Mouse (Mus musculus) right cerebral cortex, postnatal 4 days (tissue): Measurements from ENCODE around the gene 9130019O22Rik.
"Not testable (repeated sequence)": the region's sequence is repeated elsewhere in the genome, so short reads cannot be mapped to it uniquely, and the experiment has no call there.

Experiments used
- DNase-seq: peaks from one replicate; pipeline ENCODE4 v3.0.0-alpha.2; 2022

Gene 9130019O22Rik

DNA sequence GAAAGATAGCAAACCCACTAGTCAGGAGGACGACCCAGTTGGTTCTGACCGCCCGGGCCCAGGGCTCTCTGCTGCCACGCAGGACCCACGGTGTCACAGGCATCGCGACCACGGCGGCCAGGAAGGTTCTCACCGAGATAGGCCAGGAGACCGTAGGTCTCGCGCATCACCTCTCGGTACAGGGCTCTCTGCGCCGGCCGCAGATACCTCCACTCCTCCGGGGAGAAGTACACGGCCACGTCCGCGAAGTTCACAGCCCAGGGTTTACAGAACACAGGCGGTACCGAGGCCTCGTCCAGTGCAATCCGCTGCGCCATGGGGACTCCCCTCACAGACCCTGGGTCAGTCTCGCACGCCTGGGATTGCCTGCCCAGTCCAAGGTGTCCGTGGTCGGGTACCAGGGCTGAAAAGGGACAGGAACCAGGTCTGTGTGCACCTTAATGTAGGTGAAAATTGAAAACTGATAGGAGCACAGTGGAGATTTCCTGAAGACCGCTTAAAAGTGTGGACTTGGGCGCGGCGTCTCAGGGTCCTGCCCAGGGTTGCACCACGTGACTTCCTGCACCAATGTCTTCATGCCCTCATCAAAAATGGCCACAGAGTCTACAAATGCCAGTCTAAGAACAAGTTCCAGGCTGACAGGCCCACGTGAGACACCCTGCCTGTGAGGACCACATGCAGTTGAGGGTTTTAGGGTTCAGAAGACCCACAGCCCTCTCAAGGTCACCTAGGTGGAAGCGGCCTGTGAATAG is at the start of gene 9130019O22Rik:
Gene 9130019O22Rik (minus strand): TSS at position 526 of the 752 bp plus-strand sequence.
- peak; percentile 85 for DNase-seq

DNA sequence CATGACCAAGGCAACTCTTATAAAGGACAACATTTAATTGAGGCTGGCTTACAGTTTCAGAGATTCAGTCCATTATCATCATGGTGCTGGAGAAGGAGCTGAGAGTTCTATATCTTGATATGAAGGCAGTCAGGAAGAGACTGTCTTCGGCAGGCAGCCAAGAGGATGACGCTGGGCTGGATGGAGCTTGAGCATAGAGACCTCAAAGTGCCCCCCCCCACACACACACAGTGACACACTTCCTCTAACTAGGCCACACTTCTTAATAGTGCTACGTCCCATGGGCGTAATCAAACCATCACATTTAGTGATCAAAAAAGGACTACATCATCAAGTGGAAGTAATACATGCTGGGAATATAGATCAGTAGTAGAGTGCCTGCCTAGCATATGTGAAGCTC is 48.2 kb upstream of the 9130019O22Rik start:
- DNase-seq = no peak

DNA sequence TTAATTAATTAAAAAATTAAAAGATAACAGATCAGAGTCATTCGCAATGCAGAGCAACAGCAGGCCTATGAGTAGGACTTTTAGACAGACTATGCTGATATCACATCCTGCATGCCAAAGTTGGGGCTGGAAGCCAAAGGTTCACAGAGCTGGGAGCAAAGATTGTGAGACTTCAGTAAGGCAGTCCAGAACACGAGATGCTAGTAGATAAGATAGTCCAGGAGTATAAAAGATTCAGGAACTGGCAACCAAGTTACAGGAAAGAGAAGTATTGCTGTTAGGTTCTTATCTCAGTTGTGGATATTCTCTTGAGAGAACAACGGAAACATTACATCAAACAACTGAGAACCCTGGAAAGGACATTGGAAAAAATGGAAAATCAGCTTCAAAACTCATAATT is 39.4 kb upstream of the 9130019O22Rik start:
- DNase-seq = no peak

DNA sequence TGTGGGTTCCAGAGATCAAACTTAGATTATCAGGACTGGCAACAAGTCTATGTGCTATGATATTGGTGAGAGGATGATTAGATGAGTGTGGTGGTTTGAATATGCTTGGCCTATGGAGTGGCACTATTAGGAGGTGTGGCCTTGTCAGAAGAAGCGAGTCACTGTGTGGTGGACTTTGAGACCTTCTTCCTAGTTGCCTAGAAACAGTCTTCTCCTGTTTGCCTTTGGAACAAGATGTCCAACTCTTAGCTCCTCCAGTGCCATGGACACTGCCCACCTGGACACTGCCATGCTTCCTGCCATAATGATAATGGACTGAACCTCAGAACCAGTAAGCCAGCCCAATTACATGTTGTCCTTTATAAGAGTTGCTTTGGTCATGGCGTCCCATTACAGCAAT is 38.9 kb upstream of the 9130019O22Rik start:
- no peak for DNase-seq

DNA sequence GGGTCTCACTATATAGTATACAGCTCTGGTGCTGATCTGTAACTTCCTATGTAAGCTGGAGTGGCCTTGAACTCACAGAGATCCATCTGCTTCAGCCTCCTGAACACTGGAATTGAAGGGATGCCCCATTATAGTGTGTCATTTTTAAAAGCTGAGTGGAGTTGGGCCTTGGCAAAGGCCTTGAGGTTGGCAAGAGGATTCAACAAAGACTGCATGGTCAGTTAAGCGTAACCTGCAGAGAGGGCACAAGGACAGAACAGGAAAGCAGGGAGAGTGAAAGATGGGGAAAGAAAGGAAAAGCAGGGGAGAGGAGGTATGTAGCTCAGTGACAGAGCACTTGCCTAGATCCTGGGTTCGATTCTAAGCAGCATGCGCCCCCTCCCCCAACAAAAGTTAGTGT is 38.3 kb upstream of the 9130019O22Rik start:
- DNase-seq = no peak

DNA sequence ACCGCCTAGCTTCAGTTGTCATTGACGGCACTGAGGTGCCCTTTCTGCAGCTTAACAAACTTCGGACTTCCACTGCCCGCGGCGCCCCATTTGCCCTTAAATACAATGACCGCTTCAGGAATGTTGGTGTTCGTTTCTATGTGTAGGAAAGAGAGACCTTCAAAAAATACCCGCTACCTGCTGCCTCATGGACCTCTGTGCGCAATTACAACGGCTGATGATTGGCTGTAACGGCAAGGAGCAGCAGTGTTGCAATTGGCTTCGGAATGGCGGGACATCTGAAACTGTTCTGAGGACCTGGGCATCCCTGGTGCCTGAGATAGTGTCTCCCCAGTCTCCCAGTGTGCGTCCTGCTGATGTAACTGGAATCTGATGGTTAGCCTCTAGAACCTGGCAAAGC is 35.3 kb upstream of the 9130019O22Rik start:
- DNase-seq = peak; percentile 33

DNA sequence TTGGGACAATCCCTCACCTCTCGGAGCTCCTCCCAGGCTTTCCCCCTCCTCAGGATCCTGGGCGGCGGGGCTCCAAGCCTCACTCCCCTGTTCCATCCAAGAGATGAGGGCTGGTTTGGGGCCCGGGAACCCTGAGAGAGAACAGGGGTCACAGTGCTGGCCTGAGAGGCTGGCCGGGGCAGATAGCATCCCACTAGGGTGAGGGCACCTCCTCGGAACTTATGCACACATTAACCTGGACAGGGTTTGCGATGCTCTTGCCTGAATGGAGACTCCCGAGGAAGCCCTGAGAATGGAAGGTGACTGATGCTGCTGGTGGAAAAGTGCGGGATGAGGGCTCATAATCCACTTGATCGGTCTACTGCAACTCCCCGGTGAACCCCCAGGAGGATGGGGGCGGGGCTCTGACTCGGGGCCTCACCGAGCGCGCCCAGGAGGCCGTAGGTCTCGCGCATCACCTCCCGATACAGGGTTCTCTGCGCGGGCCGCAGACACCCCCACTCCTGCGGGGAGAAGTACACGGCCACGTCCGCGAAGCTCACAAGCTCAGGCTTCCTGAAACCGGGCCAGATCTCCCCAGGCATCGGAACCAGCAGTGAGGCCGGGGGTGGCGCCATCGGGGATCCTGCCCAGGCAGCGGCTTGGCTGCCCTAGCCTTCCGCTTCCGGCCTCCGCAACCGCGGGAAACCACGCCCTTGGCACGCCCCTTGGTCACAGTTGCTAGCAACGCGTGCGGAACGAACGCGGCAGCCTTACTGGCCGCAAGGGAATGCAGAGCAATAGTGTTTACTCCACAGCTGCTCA is 34.6 kb upstream of the 9130019O22Rik start, which contains the start of gene Zfp688:
Gene Zfp688 (minus strand): TSS at position 681 of the 804 bp plus-strand sequence.
- DNase-seq = peak; percentile 92

DNA sequence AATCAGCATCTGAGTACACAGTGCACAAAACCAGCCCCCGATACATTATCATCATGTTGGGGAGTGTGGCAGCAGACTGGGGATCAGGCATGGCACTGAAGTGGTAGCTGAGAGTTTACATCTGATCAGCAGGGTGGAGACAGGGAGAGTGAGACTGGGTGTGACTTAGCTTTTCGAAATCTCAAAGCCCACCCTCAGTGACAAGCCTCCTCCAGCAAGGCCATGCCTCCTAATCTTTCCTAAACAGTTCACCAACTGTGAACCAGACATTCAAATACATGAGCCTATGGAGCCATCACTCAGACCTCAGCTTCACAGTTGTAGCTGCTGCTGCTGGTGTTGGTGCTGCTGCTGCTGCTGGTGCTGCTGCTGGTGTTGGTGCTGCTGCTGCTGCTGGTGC is 24.5 kb upstream of the 9130019O22Rik start:
- DNase-seq = no peak

DNA sequence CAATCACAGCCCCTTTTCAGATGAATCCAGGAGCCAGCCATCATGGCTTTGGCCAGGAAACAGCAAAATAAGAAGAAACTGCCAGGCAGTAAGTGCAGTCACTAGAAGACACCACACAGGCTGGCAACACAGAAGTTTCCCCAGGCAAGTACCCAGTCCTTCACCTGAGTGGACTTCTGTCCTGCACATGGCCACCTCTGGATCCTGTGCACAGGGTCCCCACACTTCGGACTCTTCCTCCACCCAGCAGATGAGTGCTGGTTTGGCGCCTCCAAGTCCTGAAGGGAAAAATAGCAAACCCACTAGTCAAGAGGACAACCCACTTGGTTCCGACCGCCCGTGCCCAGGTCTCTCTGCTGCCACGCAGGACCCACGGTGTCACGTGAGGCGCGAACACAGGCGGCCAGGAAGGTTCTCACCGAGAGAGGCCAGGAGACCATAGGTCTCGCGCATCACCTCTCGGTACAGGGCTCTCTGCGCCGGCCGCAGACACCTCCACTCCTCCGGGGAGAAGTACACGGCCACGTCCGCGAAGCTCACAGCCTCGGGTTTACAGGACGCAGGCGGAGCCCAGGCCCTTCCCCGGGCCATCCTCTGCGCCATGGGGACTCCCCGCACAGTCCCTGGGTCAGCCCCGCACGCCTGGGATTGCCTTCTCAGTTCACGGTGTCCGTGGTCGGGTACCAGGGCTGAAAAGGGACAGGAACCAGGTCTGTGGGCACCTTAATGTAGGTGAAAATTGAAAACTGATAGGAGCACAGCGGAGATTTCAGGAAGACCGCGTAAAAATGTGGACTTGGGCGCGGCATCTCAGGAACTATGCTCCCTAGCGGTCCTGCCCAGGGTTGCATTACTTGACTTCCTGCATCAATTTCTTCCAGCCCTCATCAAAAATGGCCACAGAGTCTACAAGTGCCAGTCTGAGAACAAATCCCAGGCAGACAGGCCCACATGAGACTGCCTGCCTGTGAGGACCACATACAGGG is 19.3 kb upstream of the 9130019O22Rik start, which contains the start of gene Zfp764:
Gene Zfp764 (minus strand): TSS at position 821 of the 986 bp plus-strand sequence.
- peak; percentile 82 for DNase-seq

DNA sequence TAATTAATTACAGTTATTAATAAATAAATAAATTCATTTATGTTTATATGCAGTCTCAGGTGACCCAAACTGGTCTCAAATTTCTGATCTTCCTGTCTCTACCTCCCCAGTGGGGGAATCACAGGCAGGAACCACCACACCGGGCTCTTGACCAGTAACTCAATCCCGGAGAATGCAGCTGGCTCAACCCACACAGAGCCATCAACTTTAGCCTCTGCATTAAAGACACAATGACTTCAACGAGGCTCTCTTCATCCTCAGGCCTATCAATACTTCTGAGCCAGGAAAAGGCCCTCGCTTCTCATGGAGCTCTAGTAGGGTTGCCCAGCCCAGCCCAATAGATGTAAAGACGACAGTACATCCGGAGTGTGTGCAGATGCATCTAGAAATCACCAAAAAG is 17.1 kb upstream of the 9130019O22Rik start:
- DNase-seq = not testable (repeated sequence)

DNA sequence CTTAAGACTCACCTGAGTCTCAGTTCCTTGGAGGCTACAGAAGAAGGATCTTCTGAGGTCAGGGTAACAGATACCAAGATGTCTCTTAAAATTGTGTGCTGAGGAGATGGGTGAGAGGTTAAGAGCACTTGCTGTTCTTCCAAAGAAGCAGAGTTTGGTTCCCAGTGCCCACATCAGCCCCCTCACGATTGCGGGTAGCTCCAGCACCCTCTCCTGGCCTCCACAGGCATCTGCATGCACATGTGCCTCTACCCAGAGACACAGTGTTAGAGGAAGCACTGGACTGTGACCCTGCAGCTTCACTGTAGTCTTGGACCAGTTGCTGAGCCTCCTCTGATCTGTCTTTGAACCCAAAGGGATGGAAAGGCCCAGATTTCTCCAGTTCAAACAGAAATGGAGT is 16.0 kb upstream of the 9130019O22Rik start:
- no peak for DNase-seq

DNA sequence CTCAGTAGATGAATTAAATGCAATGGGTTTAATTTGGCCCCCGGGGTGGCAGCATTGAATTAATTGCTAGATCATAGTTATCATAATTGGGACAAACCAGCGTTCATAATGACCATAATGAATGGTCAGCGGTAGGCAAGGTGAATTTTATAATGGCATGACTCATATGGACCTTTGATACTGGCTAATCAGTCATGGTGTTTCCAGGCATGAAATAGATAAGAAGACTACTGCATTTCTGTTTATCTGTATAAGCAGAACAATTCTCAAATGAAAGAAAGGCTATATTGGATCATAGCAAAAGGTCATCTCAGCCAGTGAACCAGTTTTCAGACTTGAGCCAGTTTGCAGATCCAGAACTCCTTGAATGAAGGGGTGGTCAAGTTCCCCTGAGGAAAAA is 13.4 kb upstream of the 9130019O22Rik start:
- DNase-seq = no peak

DNA sequence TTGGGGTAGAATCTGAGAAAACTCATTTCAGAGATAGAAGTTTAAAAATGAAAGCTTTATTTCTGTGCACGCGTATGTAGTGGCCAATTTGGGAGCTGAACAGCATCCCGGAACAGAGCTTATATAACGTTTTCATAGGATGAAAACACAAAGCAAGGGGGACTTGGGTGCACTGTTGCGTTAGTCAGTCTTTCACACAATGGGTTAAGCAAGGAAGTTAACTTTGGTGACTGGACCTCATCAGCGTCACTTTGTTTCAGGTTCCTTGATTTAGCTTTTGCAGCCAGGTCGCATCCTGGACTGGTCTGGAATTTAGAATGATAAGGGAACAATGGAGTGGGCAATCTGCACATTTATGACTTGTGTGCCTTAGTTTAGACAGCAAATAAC is 7.0 kb upstream of the 9130019O22Rik start:
- no peak for DNase-seq

DNA sequence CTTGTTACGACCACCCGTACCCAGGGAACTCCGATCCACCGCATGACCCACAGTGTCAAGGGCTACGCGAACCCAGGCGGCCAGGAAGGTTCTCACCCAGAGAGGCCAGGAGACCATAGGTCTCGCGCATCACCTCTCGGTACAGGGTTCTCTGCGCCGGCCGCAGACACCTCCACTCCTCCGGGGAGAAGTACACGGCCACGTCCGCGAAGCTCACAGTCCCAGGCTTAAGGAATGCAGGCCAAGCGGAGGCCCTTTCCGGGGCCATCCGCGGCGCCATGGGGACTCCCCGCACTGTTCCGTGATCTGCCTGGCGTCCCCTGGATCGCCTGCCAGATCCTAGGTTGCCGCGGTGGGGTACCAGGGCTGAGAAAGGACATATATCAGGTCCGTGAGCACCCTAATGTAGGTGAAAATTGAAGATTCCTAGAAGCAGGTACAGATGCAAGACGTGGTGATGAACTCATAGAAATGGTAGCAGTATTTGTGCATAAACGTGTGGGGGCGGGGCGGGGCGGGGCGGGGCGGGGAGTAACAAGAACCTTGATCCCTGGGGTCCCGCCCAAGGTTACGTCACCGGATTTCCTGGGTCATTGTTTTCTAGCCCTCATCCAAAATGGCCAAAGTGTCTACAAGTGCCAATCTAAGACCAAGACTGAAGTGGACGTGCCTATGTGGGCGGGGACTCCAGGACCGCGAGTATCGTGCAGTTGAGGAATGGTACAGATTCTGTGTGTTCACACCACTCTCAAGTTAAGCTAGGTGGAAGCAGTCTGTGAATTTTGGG is 6.4 kb upstream of the 9130019O22Rik start, which contains the start of gene E430018J23Rik:
Gene E430018J23Rik (minus strand): TSS at position 473 of the 787 bp plus-strand sequence.
- DNase-seq = peak; percentile 92

DNA sequence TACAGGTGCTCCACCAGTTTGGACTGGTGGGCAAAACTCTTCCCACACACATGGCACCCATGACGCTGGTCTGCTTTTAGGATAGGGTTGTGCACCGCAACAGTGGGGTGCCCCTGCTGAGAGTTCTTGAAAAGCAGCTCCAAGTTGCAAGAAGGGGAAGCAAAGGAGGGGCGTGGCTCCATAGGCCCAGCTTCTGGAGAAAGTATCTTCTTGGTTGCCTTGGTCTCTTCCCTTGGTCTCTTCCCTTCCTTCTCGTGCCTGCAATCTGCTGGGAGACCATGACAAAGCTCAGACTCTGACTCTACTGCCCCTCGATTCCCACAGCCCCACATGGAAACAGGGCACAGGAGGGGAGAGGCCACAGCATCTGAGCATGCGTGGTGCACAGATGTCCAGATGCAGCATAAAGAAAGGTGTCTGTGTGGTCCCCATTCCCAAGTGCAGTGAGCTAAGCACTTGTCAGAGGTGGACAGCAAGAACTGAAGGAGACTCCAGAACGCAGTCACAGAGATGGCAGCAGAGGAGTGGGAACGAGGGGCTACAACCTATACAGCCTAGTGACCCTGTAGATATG is 5.4 kb upstream of the 9130019O22Rik start:
- no peak for DNase-seq

DNA sequence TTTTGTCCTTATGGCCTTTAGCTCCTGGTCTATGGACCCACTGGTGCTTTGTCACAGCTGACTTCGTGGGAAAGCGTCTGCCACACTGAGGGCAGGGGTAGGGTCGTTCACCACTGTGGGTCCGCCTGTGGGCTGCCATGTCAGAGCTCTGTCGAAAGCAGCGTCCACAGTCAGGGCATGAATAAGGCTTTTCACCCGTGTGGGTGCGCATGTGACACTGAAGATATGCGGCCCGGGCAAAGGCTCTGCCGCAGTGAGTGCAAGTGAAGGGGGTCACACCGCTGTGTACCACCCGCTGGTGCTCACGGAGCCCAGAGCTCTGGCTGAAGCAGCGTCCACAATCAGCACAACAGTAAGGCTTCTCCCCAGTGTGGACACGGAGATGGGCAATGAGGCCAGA is 4.6 kb upstream of the 9130019O22Rik start:
- no peak for DNase-seq

DNA sequence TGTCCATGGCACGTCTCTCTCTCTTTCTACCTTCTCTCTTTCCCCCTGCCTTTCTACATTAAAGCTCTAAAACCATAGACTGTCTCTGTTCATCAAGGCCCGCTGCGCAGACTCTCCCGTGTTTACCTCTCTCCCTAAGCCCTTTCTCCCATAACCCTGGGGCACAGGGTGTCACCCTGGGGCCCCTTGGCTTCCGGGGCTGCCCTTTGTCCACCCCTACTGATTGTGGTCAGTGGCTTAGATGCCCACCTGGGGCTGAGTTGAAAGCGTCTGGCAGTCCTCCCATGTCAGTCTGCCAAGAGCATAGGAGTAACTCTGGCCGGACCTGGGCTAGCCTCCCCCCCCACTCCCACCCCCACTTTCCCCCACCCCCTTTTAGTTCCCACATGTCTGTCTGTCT is 3.3 kb upstream of the 9130019O22Rik start:
- DNase-seq = no peak

DNA sequence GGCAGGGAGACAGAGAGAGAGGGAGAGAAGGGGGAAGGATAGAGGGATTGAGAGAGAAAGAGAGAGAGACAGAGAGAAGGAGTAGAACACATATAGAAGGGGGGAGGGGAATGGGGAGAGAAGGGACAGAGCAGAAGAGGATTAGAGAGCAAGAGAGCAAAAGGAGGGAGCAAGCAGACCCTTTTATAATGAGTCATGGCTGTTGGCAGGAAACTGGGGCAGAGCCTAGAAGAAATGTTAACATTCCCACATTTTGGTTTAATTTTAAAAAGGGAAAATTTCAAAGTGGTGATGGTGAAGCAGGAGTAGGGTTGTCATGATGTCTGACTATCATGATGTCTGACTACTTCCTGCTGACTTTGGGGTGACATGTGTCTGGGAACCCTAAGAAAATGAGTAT is 1.2 kb upstream of the 9130019O22Rik start:
- not testable (repeated sequence) for DNase-seq

DNA sequence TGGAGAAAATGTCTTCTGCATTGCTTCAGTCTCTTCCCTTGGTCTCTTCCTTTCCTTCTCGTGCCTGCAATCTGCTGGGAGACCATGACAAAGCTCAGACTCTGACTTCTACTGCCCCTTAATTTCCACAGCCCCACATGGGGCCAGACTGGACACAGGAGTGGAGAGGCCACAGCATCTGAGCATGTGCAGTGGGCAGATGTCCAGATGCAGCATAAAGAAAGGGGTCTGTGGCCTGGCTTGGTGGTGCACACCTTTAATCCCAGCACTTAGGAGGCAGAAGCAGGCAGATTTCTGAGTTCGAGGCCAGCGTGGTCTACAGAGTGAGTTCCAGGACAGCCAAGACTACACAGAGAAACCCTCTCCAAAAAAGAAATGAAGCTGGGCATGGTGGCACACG is 1.4 kb downstream of the 9130019O22Rik start:
- not testable (repeated sequence) for DNase-seq

DNA sequence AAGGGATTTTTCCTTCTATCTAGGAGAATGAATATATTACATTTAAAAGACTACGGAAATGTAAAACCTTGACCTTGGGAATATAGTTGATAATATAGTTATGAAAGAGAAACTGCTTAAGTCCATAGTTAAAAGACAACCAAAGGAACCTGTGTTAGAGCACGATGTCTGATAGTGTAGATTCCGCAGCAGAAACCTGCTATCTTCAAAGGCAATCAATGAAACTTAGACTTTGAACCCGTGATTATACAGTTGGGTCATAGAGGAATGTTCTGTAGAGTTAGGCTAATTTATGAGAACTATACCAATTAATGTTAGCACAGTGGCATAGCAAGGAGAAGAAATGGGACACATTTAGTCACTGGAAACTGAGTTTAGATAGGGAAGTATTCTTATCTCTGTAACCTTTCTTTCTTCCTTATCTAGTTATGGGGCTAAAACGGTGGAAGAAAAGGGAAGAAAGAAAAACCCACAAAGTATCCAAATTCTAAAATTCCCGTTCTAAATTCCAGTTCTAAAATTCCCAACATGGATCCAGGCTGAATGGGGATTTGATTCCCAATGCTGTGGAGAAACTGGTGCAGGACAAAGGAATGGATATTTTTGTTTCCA is 8.6 kb downstream of the 9130019O22Rik start:
- no peak for DNase-seq
